Mouse (Mus musculus): ENCODE results near the gene Dbil5. TPM values are rescaled to one million over a fixed set of nuclear protein-coding genes. Genes with fewer than 3 reads are reported as not detected.
A peak's percentile ranks its signal among the peaks of the same experiment; 100 is the strongest.

The Dbil5 gene
- polyA plus RNA-seq, 1 experiment from 2014 or later = 0.88 TPM

GRCm38 (mm10) chr11:76262611-76263351, 45.4 kb downstream of the Dbil5 start:
- peak; percentile 71 for DNase-seq (ENCODE audit: low spot score)
- Histone ChIP-seq H3K27ac (replicated peaks) (peak overlapping the region; percentile 92), H3K9me3 (replicated peaks) (no peaks in the 10 kb centered on the region), H3K4me1 (peaks cover 99% of the 10 kb centered on the region), H3K27me3 (ENCODE audit: low read depth, poor library complexity, severe bottlenecking) (no peaks in the 10 kb centered on the region; the same call in 1 of the 2 replicates), H3K36me3 (peaks cover 41% of the 10 kb centered on the region), H3K4me3 (peak overlapping the region; percentile 40)
- 7% methylated on average over 19 of the region's 19 CpGs for WGBS

GRCm38 (mm10) chr11:76267550-76267949, 50.1 kb downstream of the Dbil5 start:
- Histone ChIP-seq H3K27ac (replicated peaks) (peak overlapping the region; percentile 92), H3K27me3 (ENCODE audit: low read depth, poor library complexity, severe bottlenecking) (no peaks in the 10 kb centered on the region; the same call in 1 of the 2 replicates), H3K4me1 (peaks cover 76% of the 10 kb centered on the region), H3K9me3 (replicated peaks) (no peaks in the 10 kb centered on the region), H3K36me3 (peaks cover 39% of the 10 kb centered on the region), H3K4me3 (peak overlapping the region; percentile 20; the same call in 1 of the 2 replicates)
- no peak for DNase-seq (ENCODE audit: low spot score)
- WGBS = 29% methylated on average over 7 of the region's 7 CpGs

- Histone ChIP-seq H3K27me3 (ENCODE audit: low read depth, poor library complexity, severe bottlenecking) (no peaks in the 10 kb centered on the region; the same call in 1 of the 2 replicates), H3K27ac (replicated peaks) (peak overlapping the region; percentile 92), H3K4me1 (peaks cover 71% of the 10 kb centered on the region), H3K4me3 (peak overlapping the region; percentile 20; the same call in 1 of the 2 replicates), H3K36me3 (peaks cover 44% of the 10 kb centered on the region), H3K9me3 (replicated peaks) (no peaks in the 10 kb centered on the region)
- 7% methylated on average over 5 of the region's 5 CpGs for WGBS
- DNase-seq (ENCODE audit: low spot score) = peak; percentile 51
Measured at GRCm38 (mm10) chr11:76268001-76268459, 50.6 kb downstream of the Dbil5 start.

Other genes with a start within 250 kb of the Dbil5 start
- gene 1700016K19Rik, start 217.7 kb upstream of the Dbil5 start, polyA plus RNA-seq (2016; fragmentation: Nextera tagmentation; extraction: Ambion mirVana) = 0.12 TPM in 1 of 2 replicates, not detected in the other
- gene Rflnb, start 189.8 kb upstream of the Dbil5 start, polyA plus RNA-seq (2016; fragmentation: Nextera tagmentation; extraction: Ambion mirVana) = 14.9 and 16.5 TPM in 2 replicates
- gene Vps53, start 38.0 kb upstream of the Dbil5 start, polyA plus RNA-seq (2016; fragmentation: Nextera tagmentation; extraction: Ambion mirVana) = 36.5 and 41.4 TPM in 2 replicates
- gene Fam57a, start 37.9 kb upstream of the Dbil5 start, polyA plus RNA-seq (2016; fragmentation: Nextera tagmentation; extraction: Ambion mirVana) = 32.2 and 32.4 TPM in 2 replicates
- 45.4 and 51.3 TPM in 2 replicates for gene Gemin4, start 56 bp downstream of the Dbil5 start, polyA plus RNA-seq (2016; fragmentation: Nextera tagmentation; extraction: Ambion mirVana)
- 23.4 and 24.5 TPM in 2 replicates for gene Mrm3, start 26.1 kb downstream of the Dbil5 start, polyA plus RNA-seq (2016; fragmentation: Nextera tagmentation; extraction: Ambion mirVana)
- 130 and 135 TPM in 2 replicates for gene Glod4, start 26.1 kb downstream of the Dbil5 start, polyA plus RNA-seq (2016; fragmentation: Nextera tagmentation; extraction: Ambion mirVana)
- 59.3 and 59.5 TPM in 2 replicates for gene Nxn, start 181.5 kb downstream of the Dbil5 start, polyA plus RNA-seq (2016; fragmentation: Nextera tagmentation; extraction: Ambion mirVana)
- gene Timm22, start 189.3 kb downstream of the Dbil5 start, polyA plus RNA-seq (2016; fragmentation: Nextera tagmentation; extraction: Ambion mirVana) = 127 and 128 TPM in 2 replicates

Data from midbrain, embryonic 10.5 days (tissue).